In genomic region chr2:26586294-26587043, GRCm38 (mm10) we compare ENCODE assay signal across 8 mouse cellular contexts. TPM values are rescaled to one million over a fixed set of nuclear protein-coding genes. Genes with fewer than 3 reads are reported as not detected.
DNase-seq lines count a peak whose midpoint lies in the region; ATAC-seq lines count a peak whose summit lies in the region.

Gm20532 (plus strand) TSS chr2:26586639.

- H3K9ac ChIP-seq in midbrain, embryonic 12.5 days (replicated peaks): peak within 1 kb of the TSS; percentile 63

- 1% methylated on average over 62 of the region's 65 CpGs for WGBS in limb, embryonic 10.5 days
- WGBS in midbrain, embryonic 12.5 days: under 1% methylated on average over 59 of the region's 65 CpGs

- peak; percentile 97 for DNase-seq in heart, adult 11 months
- DNase-seq in heart, adult 8-10 months (ENCODE audit: low spot score): no peak
- peak; percentile 63 for DNase-seq in cerebellum, adult 9-10 months
- peak; percentile 16 to 59 for DNase-seq in frontal cortex, adult 2 months (ENCODE audit: extremely low spot score in 1 of 2, low spot score in 1 of 2)
- peak; percentile 92 for DNase-seq in limb, embryonic 10.5 days (ENCODE audit: low spot score)
- peak; percentile 54 to 66 for DNase-seq in spleen, postnatal 10 days (ENCODE audit: low spot score in 2 of 2)

- H3K36me3 ChIP-seq in limb, embryonic 10.5 days: no peaks in the 10 kb centered on the region; the same call in 1 of the 2 replicates
- H3K36me3 ChIP-seq in midbrain, embryonic 12.5 days: no peaks in the 10 kb centered on the region

- H3K9me3 ChIP-seq in limb, embryonic 10.5 days (replicated peaks): no peaks in the 10 kb centered on the region
- no peaks in the 10 kb centered on the region for H3K9me3 ChIP-seq in midbrain, embryonic 12.5 days

- peaks cover 42% of the 10 kb centered on the region for H3K4me1 ChIP-seq in limb, embryonic 10.5 days
- peaks cover 10% of the 10 kb centered on the region for H3K4me1 ChIP-seq in midbrain, embryonic 12.5 days

- peak within 1 kb of the TSS; percentile 90 for H3K27ac ChIP-seq in limb, embryonic 10.5 days
- H3K27ac ChIP-seq in midbrain, embryonic 12.5 days (replicated peaks): no peak within 1 kb of the TSS; the same call in 1 of the 2 replicates

- H3K27me3 ChIP-seq in limb, embryonic 10.5 days (ENCODE audit: low read depth, poor library complexity, severe bottlenecking): no peaks in the 10 kb centered on the region
- H3K27me3 ChIP-seq in midbrain, embryonic 12.5 days: peaks cover 7% of the 10 kb centered on the region; the same call in 1 of the 2 replicates

- peak; percentile 58 for ATAC-seq in inflammation-experienced regulatory T-cells, adult 6 months
- ATAC-seq in midbrain, embryonic 12.5 days (ENCODE audit: low FRiP score, low read depth): peak; percentile 82

- H3K4me2 ChIP-seq in midbrain, embryonic 12.5 days (replicated peaks): peak within 1 kb of the TSS; percentile 73

- peak within 1 kb of the TSS; percentile 76 for H3K4me3 ChIP-seq in limb, embryonic 10.5 days
- H3K4me3 ChIP-seq in midbrain, embryonic 12.5 days: peak within 1 kb of the TSS; percentile 59

RNA-seq across cellular contexts. Expression of gene Gm20532, which starts in this region (rescaled TPM):
- not detected for total RNA-seq in heart, adult 8-10 months (2022)
- polyA plus RNA-seq in frontal cortex, adult 2 months (2012; rRNA removed): not detected in 2 replicates
- not detected for polyA plus RNA-seq in inflammation-experienced regulatory T-cells, adult 6 months (2017; shearing (Covaris generic))
- not detected in 2 replicates for polyA plus RNA-seq in limb, embryonic 10.5 days (2016; fragmentation: Nextera tagmentation; extraction: Ambion mirVana)
- polyA plus RNA-seq in midbrain, embryonic 12.5 days (2016; fragmentation: Nextera tagmentation; extraction: Ambion mirVana): not detected in 2 replicates

Comparison
In these comparisons a context has a peak if more than half of its experiments do, and no peak if none do; other contexts are left out.
1. Peak in DNase-seq in frontal cortex, adult 2 months; RNA of the gene not detected or under 1 TPM.
2. Peak in ATAC-seq in inflammation-experienced regulatory T-cells, adult 6 months; RNA of the gene not detected or under 1 TPM.
3. Peak in DNase-seq, H3K4me3 ChIP-seq and H3K27ac ChIP-seq in limb, embryonic 10.5 days; RNA of the gene not detected or under 1 TPM.
4. Peak in ATAC-seq, H3K4me3 ChIP-seq, H3K9ac ChIP-seq and H3K4me2 ChIP-seq in midbrain, embryonic 12.5 days; RNA of the gene not detected or under 1 TPM.